Mouse (Mus musculus): ENCODE data around the gene Emp2.

Gene Emp2

GRCm38 (mm10) chr16:10313646-10314088 lies at the start of gene Emp2:
TSS of gene Emp2 (minus strand) at chr16:10313968.
- no peak for DNase-seq (ENCODE audit: low read depth)

GRCm38 (mm10) chr16:10363061-10363460 lies 49.3 kb upstream of the Emp2 start:
- no peak for DNase-seq (ENCODE audit: low read depth)

GRCm38 (mm10) chr16:10359241-10359640 lies 45.5 kb upstream of the Emp2 start:
- DNase-seq (ENCODE audit: low read depth): no peak

GRCm38 (mm10) chr16:10358010-10358934 lies 44.5 kb upstream of the Emp2 start:
- DNase-seq (ENCODE audit: low read depth): peak; percentile 70

- no peak for DNase-seq (ENCODE audit: low read depth)
Observed at GRCm38 (mm10) chr16:10355004-10355403, 41.2 kb upstream of the Emp2 start.

GRCm38 (mm10) chr16:10351050-10351636 lies 37.4 kb upstream of the Emp2 start:
- DNase-seq (ENCODE audit: low read depth): no peak

DNA sequence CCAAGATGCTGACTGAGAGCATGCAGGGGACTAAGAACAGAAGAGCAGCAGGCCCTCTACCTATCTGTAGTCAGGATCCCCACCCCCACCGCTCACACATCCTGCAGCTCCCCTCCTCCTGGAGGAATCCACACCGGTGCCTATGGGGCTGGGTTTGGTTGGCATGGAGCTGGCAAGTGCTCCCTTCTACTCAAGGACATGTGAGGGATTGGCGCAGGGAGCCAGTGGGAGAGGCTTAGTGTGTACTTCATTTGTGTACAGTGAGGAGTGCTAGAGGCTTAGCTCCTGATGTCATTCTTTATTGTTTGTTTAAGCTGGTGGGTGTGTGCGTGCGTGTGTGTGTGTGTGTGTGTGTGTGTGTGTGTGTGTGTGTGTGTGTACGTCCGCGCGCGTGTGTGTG lies 36.1 kb upstream of the Emp2 start:
- no peak for DNase-seq (ENCODE audit: low read depth)

- no peak for DNase-seq (ENCODE audit: low read depth)
Observed at GRCm38 (mm10) chr16:10349436-10349835, 35.7 kb upstream of the Emp2 start.

GRCm38 (mm10) chr16:10347551-10347950 lies 33.8 kb upstream of the Emp2 start:
- DNase-seq (ENCODE audit: low read depth): no peak

DNA sequence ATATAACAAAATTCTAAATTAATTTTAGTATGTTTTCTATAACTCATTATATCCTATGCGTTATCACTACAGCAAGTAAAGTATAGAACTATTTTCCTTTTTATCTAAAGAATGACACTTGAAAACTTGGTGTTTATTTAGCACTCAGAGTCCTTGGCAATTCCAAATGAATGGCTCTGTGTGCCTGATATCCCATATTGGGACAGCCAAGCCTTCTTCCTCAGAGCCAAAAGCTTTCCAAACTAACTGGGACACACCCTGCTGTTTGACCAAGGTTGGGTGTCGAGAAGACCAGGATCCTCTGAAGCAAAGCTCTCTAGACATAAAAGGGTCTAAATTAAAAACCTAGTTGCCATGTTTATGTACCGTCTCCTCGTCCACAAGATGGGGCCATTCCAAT lies 27.3 kb upstream of the Emp2 start:
- no peak for DNase-seq (ENCODE audit: low read depth)

DNA sequence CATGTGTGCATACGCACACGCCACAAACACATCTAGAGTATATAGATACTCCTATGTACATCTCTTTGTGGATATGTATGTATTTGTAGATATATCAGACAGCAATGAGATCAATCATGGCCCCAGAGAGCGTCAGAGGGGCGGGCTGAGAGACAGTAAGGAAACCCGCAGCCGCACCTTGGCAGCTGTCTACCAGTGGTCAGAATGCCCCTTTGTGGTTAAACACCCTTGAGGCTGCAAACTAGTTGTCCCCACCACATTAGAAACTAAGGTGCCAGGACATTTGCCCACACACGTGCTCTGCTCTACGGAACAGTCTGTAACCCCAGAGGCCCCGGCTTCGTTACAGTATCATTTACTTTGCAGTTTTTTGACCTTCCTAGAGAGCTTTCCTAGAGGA lies 26.2 kb upstream of the Emp2 start:
- no peak for DNase-seq (ENCODE audit: low read depth)

DNA sequence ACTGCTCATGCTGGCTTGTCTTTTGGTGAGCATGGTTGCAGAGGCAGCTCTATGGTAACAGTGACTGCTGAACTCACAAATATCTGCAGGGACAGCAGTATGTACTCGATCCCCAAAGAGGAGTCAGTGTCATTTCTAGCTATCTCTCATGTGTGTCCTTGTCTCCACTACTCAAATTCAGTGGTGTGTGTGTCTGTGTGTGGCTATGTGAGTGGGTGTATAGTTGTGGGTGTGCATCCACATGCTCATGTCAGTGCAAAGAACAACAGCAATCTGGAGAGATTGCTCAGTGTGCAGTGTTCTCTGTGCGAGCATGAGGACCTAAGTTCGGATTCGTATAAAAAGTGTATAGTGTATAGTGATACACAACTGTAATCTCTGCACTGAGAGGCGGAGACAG lies 24.8 kb upstream of the Emp2 start:
- no peak for DNase-seq (ENCODE audit: low read depth)

DNA sequence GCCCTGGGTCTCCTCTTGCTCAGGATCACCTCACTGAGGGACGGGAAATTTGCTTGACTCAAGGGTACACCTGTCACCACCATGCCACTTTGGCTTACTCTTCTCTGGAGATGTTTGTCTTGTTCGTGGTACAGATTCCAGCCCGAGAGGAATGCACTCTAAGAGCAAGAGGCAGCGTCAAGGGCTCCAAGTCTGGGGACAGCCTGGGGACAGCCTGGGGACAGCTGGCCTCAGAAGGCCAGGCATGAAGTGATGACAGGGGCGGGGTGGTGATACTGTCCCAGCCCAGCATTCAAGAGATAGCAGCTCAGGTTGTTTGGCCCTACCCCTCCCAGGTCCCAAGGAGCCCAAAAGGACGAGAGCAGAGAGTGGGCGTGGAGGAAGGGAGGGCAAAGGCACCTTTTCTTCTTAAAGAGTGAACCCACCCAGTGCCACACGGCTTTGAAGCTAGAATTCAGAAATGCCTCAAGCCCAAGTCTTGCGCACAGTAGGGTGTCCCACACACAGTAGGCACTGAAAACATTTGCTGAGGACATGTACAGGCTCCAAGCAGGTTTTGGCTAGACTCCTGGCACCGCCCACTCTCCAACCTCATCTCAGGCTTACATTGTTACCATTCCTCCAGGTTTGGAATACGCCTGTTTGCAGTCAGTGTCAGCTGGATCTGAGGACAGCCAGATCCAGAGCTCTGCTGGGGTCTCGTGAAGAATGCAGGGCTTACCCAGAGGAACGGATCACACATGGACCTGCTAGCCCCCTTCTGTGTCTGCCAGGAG lies 23.8 kb upstream of the Emp2 start:
- no peak for DNase-seq (ENCODE audit: low read depth)

DNA sequence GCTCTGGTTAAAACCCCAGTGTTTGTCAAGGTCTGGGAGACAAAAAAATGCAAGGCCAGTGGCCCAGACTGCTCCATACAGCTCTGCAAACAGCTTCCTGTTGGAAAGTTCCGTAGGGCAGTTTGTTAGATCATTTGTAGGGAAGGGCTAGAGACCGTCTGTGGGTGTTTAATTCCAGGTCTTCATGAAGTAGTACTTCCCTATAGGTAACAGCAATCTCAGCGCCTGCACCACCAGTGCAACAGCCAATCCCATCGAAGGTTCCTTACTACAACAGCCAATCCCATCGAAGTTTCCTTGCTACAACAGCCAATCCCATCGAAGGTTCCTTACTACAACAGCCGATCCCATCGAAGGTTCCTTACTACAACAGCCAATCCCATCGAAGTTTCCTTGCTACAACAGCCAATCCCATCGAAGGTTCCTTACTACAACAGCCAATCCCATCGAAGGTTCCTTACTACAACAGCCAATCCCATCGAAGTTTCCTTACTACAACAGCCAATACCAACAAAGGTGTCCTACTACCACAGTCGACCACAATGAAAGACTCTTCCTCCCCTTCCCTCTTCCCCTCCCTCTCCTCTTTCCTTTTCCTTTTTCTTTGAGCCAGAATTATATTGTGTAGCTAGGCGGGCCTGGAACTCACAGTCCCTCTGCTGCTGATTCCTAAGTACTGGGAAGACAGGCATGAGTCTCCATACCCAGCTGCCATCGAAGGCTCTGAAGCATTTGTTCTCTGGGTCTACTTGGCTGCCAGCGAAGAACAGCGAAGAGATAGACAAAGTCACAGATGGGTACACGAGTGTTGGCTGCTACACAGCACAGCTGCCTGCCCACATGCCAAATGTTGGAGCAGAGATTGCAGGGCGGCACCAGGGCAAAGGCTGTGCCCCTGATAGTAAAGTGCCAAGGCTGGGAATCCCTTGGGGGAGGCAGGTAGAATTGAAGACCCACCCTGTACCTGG lies 23.0 kb upstream of the Emp2 start:
- no peak for DNase-seq (ENCODE audit: low read depth)

- DNase-seq (ENCODE audit: low read depth): no peak
Observed at GRCm38 (mm10) chr16:10335953-10336352, 22.2 kb upstream of the Emp2 start.

DNA sequence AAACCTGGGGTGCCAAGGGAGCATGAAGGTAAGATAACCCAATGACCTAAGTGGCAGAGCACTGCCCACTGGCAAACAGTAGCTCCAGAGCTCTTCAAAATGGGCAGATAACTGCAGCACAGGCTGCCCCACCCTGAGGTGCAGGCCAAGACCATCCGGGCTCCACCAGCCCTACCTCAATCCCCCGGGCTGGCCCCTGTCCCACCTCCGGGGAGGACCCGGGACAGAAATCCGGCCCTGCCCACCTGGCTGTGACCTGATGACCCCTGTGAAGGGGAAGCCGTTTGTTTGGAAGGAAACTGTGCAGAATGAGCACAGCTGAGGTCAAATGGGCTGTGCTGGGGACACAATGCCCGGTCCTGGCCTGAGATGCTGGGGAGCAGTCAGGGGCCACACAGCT lies 19.0 kb upstream of the Emp2 start:
- no peak for DNase-seq (ENCODE audit: low read depth)

DNA sequence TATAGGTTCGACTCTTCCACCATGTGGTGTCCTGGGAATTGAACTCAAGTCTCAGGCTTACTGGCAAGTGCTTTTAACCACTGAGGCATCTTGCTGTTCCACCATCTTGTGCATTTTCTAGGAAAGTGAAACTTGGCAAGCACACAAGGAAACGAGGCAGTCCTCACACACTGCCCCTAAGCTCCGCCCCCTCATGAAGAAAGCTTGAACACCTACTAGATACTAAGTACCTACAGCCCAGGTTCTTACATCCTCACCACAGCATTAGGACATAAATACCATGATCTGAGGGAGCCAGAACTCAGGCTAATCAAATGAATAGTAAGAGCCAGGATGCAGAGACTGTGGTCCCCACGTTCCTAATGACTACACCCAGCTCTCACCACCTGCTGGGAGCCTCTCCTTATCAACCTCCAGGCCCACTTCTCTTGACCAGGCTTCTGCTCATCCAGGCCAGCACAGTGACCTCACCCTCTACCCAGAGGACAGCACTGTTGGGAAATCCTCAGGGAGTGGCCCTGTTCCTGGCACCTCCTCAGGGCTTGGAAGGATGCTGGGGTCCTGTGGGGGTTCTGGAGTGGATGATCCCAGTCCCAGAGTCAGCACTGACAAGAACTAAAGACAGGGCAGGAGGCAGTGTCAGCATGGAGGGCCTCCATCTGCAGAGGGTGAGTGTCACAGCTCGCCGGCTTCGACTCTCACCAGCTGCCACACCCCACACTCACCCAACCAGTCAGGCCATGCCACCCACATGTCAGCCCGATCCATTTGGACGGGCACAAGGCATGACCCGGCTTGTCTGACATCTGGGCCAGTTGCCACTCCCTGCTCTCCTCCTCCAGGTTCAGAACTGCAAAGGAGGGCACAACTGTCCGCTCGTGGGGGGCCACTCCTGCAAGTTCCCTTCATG lies 17.1 kb upstream of the Emp2 start:
- DNase-seq (ENCODE audit: low read depth): no peak

DNA sequence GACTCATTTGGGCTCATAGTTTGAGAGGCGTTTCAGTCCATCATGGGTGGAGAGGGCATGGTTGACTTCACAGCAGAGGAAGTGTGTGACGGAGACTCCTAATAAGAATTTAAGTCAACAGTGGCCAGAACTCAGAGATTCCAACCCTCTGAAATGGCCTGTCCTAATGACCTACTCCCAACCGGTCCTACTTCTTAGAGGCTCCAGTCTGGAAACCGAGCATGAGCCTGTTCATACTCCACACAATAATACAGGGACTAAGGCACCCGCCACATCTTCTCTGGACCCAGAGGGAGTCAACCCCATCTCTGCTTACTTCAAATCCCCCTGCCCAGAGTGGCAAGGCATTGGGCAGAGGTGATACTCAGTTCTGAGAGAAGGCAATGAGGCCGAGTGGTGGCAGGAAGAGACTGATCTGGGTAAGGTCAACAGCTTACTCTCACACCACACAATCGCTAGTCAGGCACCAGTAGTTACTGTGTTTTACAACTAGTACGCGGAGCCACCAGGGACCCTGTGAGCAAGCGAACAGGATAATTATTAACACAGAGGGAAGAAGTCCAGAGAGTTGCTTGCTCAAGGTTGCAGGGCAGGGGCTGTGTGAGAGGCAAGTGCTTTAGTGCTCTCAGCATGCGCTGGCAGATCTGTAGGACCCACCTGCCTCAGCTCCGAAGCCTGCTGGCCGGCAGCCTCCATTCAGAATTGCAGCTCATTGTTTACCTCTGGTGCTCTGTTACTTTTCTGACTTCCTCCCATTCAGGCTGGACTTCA lies 14.0 kb upstream of the Emp2 start:
- DNase-seq (ENCODE audit: low read depth): no peak

GRCm38 (mm10) chr16:10319914-10320569 lies 6.3 kb upstream of the Emp2 start:
- no peak for DNase-seq (ENCODE audit: low read depth)
